Mouse (Mus musculus) cerebellum, adult 11-12 months (tissue): Measurements from ENCODE around the gene Chrdl1.

Source experiments
- DNase-seq: peaks from one replicate; pipeline ENCODE4 v3.0.0; 2022

The Chrdl1 gene

GRCm38 (mm10) chrX:143393791-143394369, at the start of gene Chrdl1:
Chrdl1 (minus strand) TSS chrX:143394262.
- DNase-seq, result no peak

- DNase-seq, result no peak
Measured at GRCm38 (mm10) chrX:143442638-143443037, 48.6 kb upstream of the Chrdl1 start.

GRCm38 (mm10) chrX:143404601-143405000, 10.5 kb upstream of the Chrdl1 start:
- DNase-seq, result no peak

- DNase-seq, result no peak
Measured at GRCm38 (mm10) chrX:143366256-143366959, 27.7 kb downstream of the Chrdl1 start.

- DNase-seq, result no peak
Measured at GRCm38 (mm10) chrX:143347227-143347626, 46.8 kb downstream of the Chrdl1 start.

GRCm38 (mm10) chrX:143346739-143347138, 47.3 kb downstream of the Chrdl1 start:
- DNase-seq, result no peak

- no peak for DNase-seq
Measured at GRCm38 (mm10) chrX:143344509-143345495, 49.3 kb downstream of the Chrdl1 start.

GRCm38 (mm10) chrX:143338156-143338555, 55.9 kb downstream of the Chrdl1 start:
- DNase-seq, result no peak

- DNase-seq, result no peak
Measured at GRCm38 (mm10) chrX:143337561-143337960, 56.5 kb downstream of the Chrdl1 start.

- DNase-seq, result no peak
Measured at GRCm38 (mm10) chrX:143336661-143337060, 57.4 kb downstream of the Chrdl1 start.

GRCm38 (mm10) chrX:143335846-143336245, 58.2 kb downstream of the Chrdl1 start:
- no peak for DNase-seq

GRCm38 (mm10) chrX:143313166-143313565, 80.9 kb downstream of the Chrdl1 start:
- no peak for DNase-seq

GRCm38 (mm10) chrX:143294726-143295125, 99.3 kb downstream of the Chrdl1 start:
- no peak for DNase-seq

- no peak for DNase-seq
Measured at GRCm38 (mm10) chrX:143275202-143275601, 118.9 kb downstream of the Chrdl1 start.

- DNase-seq, result no peak
Measured at GRCm38 (mm10) chrX:143250709-143251108, 143.4 kb downstream of the Chrdl1 start.
